Mouse (Mus musculus): ENCODE results near the gene Atp8b2.

Gene Atp8b2

GRCm38 (mm10) chr3:89899511-89899908 lies 63.8 kb downstream of the Atp8b2 start:
- no peak for DNase-seq (ENCODE audit: low spot score)

- no peak for DNase-seq (ENCODE audit: low spot score)
Measured at GRCm38 (mm10) chr3:89898870-89899510, 64.3 kb downstream of the Atp8b2 start.

DNA sequence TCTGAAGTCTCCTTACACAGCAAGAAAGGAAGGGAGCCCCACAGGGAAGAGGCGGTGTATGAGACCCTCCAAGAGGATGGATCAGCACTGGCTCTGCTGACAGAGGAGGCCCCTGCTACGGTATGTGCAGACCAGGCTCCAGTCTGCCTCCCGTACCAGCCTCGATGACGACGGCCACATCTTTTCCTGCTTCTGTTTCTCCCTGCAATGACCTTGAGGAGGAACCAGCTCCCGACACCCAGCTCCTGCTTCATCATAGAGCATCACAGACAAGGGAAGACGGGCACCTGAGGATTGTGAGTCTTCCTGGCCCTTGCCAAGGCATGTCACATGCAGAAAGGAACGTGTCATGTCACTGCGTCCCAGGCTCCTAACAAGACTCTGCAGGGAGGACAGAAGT lies 65.3 kb downstream of the Atp8b2 start:
- no peak for DNase-seq (ENCODE audit: low spot score)

GRCm38 (mm10) chr3:89897204-89897796 lies 66.0 kb downstream of the Atp8b2 start:
- DNase-seq (ENCODE audit: low spot score): peak; percentile 9

- peak; percentile 20 for DNase-seq (ENCODE audit: low spot score)
Measured at GRCm38 (mm10) chr3:89896571-89896970, 66.7 kb downstream of the Atp8b2 start.

DNA sequence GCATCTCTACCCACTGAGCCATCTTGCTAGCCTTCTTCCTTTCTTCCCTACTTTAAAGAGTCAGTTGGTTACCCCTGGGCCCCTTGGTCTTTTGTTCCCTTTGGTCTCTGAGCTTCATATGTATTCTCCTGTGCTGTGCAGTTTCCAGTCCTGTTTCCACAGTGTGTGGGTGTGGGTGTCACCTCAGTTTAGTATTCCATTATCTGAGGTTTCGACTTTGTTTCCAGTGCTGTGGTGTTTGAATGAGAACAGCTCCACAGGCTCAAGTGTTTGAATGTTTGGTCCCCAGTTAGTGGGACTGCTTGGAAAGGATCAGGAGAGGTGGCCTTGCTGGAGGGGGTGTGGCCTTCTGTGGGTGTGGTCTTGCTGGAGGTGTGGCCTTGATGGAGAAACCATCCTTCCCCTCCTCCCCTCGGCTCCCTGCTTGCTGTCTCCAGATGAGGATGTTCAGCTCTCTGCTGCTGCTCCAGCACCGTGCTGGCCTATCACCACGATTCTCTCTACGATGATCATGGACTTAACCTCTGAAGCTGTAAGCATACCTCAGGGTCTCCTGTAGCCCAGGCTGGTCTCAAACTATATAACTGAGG lies 70.7 kb downstream of the Atp8b2 start:
- DNase-seq (ENCODE audit: low spot score): no peak

GRCm38 (mm10) chr3:89891696-89892095 lies 71.6 kb downstream of the Atp8b2 start:
- no peak for DNase-seq (ENCODE audit: low spot score)

- DNase-seq (ENCODE audit: low spot score): no peak
Measured at GRCm38 (mm10) chr3:89889841-89890430, 73.4 kb downstream of the Atp8b2 start.
